Mouse (Mus musculus) stomach, embryonic 15.5 days (tissue): ENCODE data around the gene Zbtb45. TPM values are rescaled to one million over a fixed set of nuclear protein-coding genes. Genes with fewer than 3 reads are reported as not detected.
A peak's percentile ranks its signal among the peaks of the same experiment; 100 is the strongest.

Source experiments
- ATAC-seq: fragments of 200-750 bp; cut with Nextera tagmentation; 2 replicates; pipeline ENCODE4 v1.8.0; 2017; ENCODE audit warnings: low read depth, moderate number of reproducible peaks, moderate TSS enrichment; ENCODE audit not compliant: insufficient read depth, low FRiP score
- H3K27ac ChIP-seq: fragments of 300-500 bp; sonication (generic); 2 replicates; pipeline ENCODE4 v1.5.1; 2015; ENCODE audit warnings: mild to moderate bottlenecking, inconsistent platforms
- H3K27me3 ChIP-seq: fragments of 300-500 bp; sonication (generic); replicated peaks from 2 replicates; pipeline ENCODE4 v1.6.1; 2015; ENCODE audit warnings: inconsistent platforms
- H3K36me3 ChIP-seq: fragments of 300-500 bp; sonication (generic); 2 replicates; pipeline ENCODE4 v1.6.1; 2015; ENCODE audit warnings: inconsistent platforms
- H3K4me1 ChIP-seq: fragments of 300-500 bp; sonication (generic); 2 replicates; pipeline ENCODE4 v1.6.1; 2015; ENCODE audit warnings: inconsistent platforms
- H3K4me2 ChIP-seq: fragments of 300-500 bp; sonication (generic); 2 replicates; pipeline ENCODE4 v1.6.1; 2015; ENCODE audit warnings: mild to moderate bottlenecking, inconsistent platforms
- H3K4me3 ChIP-seq: fragments of 300-500 bp; sonication (generic); replicated peaks from 2 replicates; pipeline ENCODE4 v1.5.1; 2015; ENCODE audit warnings: inconsistent platforms
- H3K9ac ChIP-seq: fragments of 300-500 bp; sonication (generic); 2 replicates; pipeline ENCODE4 v1.6.1; 2015; ENCODE audit warnings: inconsistent platforms
- H3K9me3 ChIP-seq: fragments of 300-500 bp; sonication (generic); 2 replicates; pipeline ENCODE4 v1.6.1; 2016; ENCODE audit warnings: inconsistent platforms
- WGBS: fragments of 180-500 bp; shearing (Covaris S2); methylation state at CpG from one replicate; pipeline ENCODE4 v1.1.7; 2015; 5-methylcytosine and 5-hydroxymethylcytosine counted together
- polyA plus RNA-seq: library from polyadenylated mRNA; unstranded; fragments of >200 nt; fragmentation: Nextera tagmentation; extraction: Ambion mirVana; gene quantifications from 2 replicates; pipeline ENCODE4 v1.2.1, GENCODE M21; 2015

The Zbtb45 gene
- polyA plus RNA-seq, 1 experiment from 2014 or later = 21.9 TPM

- Histone ChIP-seq H3K27ac (no peak overlapping the region), H3K36me3 (no peaks in the 10 kb centered on the region), H3K4me1 (peaks cover 18% of the 10 kb centered on the region), H3K9me3 (no peaks in the 10 kb centered on the region), H3K9ac (no peak overlapping the region), H3K4me3 (no peak overlapping the region), H3K27me3 (peaks cover 40% of the 10 kb centered on the region), H3K4me2 (no peak overlapping the region)
- ATAC-seq = no peak
- WGBS = 79% methylated on average over 6 of the region's 6 CpGs
Observed at GRCm38 (mm10) chr7:13042511-13042910, 32.7 kb upstream of the Zbtb45 start.

- ATAC-seq = no peak
- no peak overlapping the region for H3K4me3 ChIP-seq
- H3K27ac ChIP-seq = no peak overlapping the region
- no peak overlapping the region for H3K9ac ChIP-seq
- 68% methylated on average over 1 of the region's 1 CpGs for WGBS
- H3K4me2 ChIP-seq = no peak overlapping the region
- H3K27me3 ChIP-seq = peaks cover 40% of the 10 kb centered on the region
- peaks cover under 1% of the 10 kb centered on the region; the same call in 1 of the 2 replicates for H3K36me3 ChIP-seq
- peaks cover 24% of the 10 kb centered on the region for H3K4me1 ChIP-seq
- no peaks in the 10 kb centered on the region for H3K9me3 ChIP-seq
Observed at GRCm38 (mm10) chr7:13041256-13041655, 31.4 kb upstream of the Zbtb45 start.

GRCm38 (mm10) chr7:13039181-13039580 lies 29.3 kb upstream of the Zbtb45 start:
- Histone ChIP-seq H3K4me2 (peak overlapping the region; percentile 75), H3K9me3 (no peaks in the 10 kb centered on the region), H3K27me3 (peaks cover 28% of the 10 kb centered on the region), H3K36me3 (peaks cover 14% of the 10 kb centered on the region), H3K4me1 (peaks cover 36% of the 10 kb centered on the region), H3K9ac (peak overlapping the region; percentile 99; the same call in 1 of the 2 replicates), H3K27ac (no peak overlapping the region), H3K4me3 (peak overlapping the region; percentile 84; the same call in 1 of the 2 replicates)
- no peak for ATAC-seq
- WGBS = 70% methylated on average over 1 of the region's 1 CpGs

- Histone ChIP-seq H3K4me2 (peak overlapping the region; percentile 75), H3K27ac (peak overlapping the region; percentile 100), H3K9me3 (no peaks in the 10 kb centered on the region), H3K9ac (peak overlapping the region; percentile 99; the same call in 1 of the 2 replicates), H3K36me3 (peaks cover 14% of the 10 kb centered on the region), H3K27me3 (peaks cover 24% of the 10 kb centered on the region), H3K4me1 (peaks cover 33% of the 10 kb centered on the region), H3K4me3 (peak overlapping the region; percentile 84)
- 18% methylated on average over 15 of the region's 15 CpGs for WGBS
- no peak for ATAC-seq
Observed at GRCm38 (mm10) chr7:13038621-13039169, 28.9 kb upstream of the Zbtb45 start.

GRCm38 (mm10) chr7:13037901-13038555 lies 28.2 kb upstream of the Zbtb45 start, which contains the start of gene Ube2m:
Gene Ube2m (minus strand): TSS chr7:13038275.
- Histone ChIP-seq H3K27ac (peak within 1 kb of the TSS; percentile 100), H3K4me3 (peak within 1 kb of the TSS; percentile 84), H3K4me2 (peak within 1 kb of the TSS; percentile 75), H3K9ac (peak within 1 kb of the TSS; percentile 99), H3K4me1 (peaks cover 35% of the 10 kb centered on the region), H3K36me3 (peaks cover 14% of the 10 kb centered on the region), H3K9me3 (no peaks in the 10 kb centered on the region), H3K27me3 (peaks cover 17% of the 10 kb centered on the region)
- WGBS = under 1% methylated on average over 52 of the region's 65 CpGs
- peak; percentile 91 for ATAC-seq

- Histone ChIP-seq H3K4me3 (peak overlapping the region; percentile 84), H3K4me1 (peaks cover 35% of the 10 kb centered on the region), H3K9me3 (no peaks in the 10 kb centered on the region), H3K27ac (peak overlapping the region; percentile 100), H3K9ac (peak overlapping the region; percentile 99), H3K27me3 (peaks cover 11% of the 10 kb centered on the region; the same call in 1 of the 2 replicates), H3K36me3 (peaks cover 18% of the 10 kb centered on the region), H3K4me2 (peak overlapping the region; percentile 65)
- under 1% methylated on average over 33 of the region's 33 CpGs for WGBS
- no peak for ATAC-seq
Observed at GRCm38 (mm10) chr7:13037366-13037765, 27.5 kb upstream of the Zbtb45 start.

- H3K27me3 ChIP-seq = 0 out of 2 replicates have a peak, but pooled peaks cover 5% of the 10 kb centered on the region
- peaks cover 35% of the 10 kb centered on the region for H3K4me1 ChIP-seq
- H3K27ac ChIP-seq = peak overlapping the region; percentile 100; the same call in 1 of the 2 replicates
- H3K4me2 ChIP-seq = peak overlapping the region; percentile 65
- H3K9ac ChIP-seq = peak overlapping the region; percentile 99
- H3K9me3 ChIP-seq = no peaks in the 10 kb centered on the region
- peaks cover 24% of the 10 kb centered on the region for H3K36me3 ChIP-seq
- WGBS = 34% methylated on average over 4 of the region's 4 CpGs
- ATAC-seq = no peak
- peak overlapping the region; percentile 84 for H3K4me3 ChIP-seq
Observed at GRCm38 (mm10) chr7:13036806-13037205, 27.0 kb upstream of the Zbtb45 start.

- 85% methylated on average over 17 of the region's 17 CpGs for WGBS
Observed at GRCm38 (mm10) chr7:13035211-13035855, 25.5 kb upstream of the Zbtb45 start.

GRCm38 (mm10) chr7:13034148-13034977 lies 24.5 kb upstream of the Zbtb45 start, which contains the start of gene Chmp2a:
Gene Chmp2a (minus strand): TSS chr7:13034807.
- Histone ChIP-seq H3K4me1 (peaks cover 34% of the 10 kb centered on the region), H3K4me2 (peak within 1 kb of the TSS; percentile 80), H3K9me3 (no peaks in the 10 kb centered on the region), H3K4me3 (peak within 1 kb of the TSS; percentile 62), H3K36me3 (peaks cover 47% of the 10 kb centered on the region), H3K27me3 (no peaks in the 10 kb centered on the region), H3K9ac (peak within 1 kb of the TSS; percentile 64), H3K27ac (peak within 1 kb of the TSS; percentile 93)
- ATAC-seq = peak; percentile 79
- WGBS = under 1% methylated on average over 45 of the region's 45 CpGs

More at GRCm38 (mm10) chr7:13035211-13035855, 25.5 kb upstream of the Zbtb45 start:
- Histone ChIP-seq H3K9me3 (no peaks in the 10 kb centered on the region), H3K27me3 (no peaks in the 10 kb centered on the region), H3K9ac (0 out of 2 replicates have a peak overlapping the region, but pooled peaks have one; percentile 11), H3K36me3 (peaks cover 37% of the 10 kb centered on the region), H3K4me3 (peak overlapping the region; percentile 62), H3K27ac (peak overlapping the region; percentile 93), H3K4me1 (peaks cover 35% of the 10 kb centered on the region), H3K4me2 (peak overlapping the region; percentile 80)
- no peak for ATAC-seq

GRCm38 (mm10) chr7:13033451-13034147 lies 23.8 kb upstream of the Zbtb45 start:
- H3K27ac ChIP-seq = peak overlapping the region; percentile 93
- peak overlapping the region; percentile 62 for H3K4me3 ChIP-seq
- WGBS = 38% methylated on average over 13 of the region's 13 CpGs
- H3K9me3 ChIP-seq = no peaks in the 10 kb centered on the region
- H3K9ac ChIP-seq = peak overlapping the region; percentile 64
- peaks cover 54% of the 10 kb centered on the region for H3K36me3 ChIP-seq
- H3K27me3 ChIP-seq = no peaks in the 10 kb centered on the region
- peaks cover 29% of the 10 kb centered on the region for H3K4me1 ChIP-seq
- H3K4me2 ChIP-seq = peak overlapping the region; percentile 80
- ATAC-seq = no peak

GRCm38 (mm10) chr7:13032541-13032940 lies 22.7 kb upstream of the Zbtb45 start:
- WGBS = 92% methylated on average over 7 of the region's 7 CpGs
- H3K4me3 ChIP-seq = no peak overlapping the region; the same call in 1 of the 2 replicates
- H3K9ac ChIP-seq = no peak overlapping the region
- peaks cover 65% of the 10 kb centered on the region for H3K36me3 ChIP-seq
- no peak overlapping the region for H3K27ac ChIP-seq
- no peak overlapping the region for H3K4me2 ChIP-seq
- H3K27me3 ChIP-seq = no peaks in the 10 kb centered on the region
- peaks cover 29% of the 10 kb centered on the region for H3K4me1 ChIP-seq
- H3K9me3 ChIP-seq = no peaks in the 10 kb centered on the region
- ATAC-seq = no peak
